Mouse (Mus musculus) adrenal gland, postnatal 4 days (tissue): ENCODE data around the gene Tmem215. TPM values are rescaled to one million over a fixed set of nuclear protein-coding genes. Genes with fewer than 3 reads are reported as not detected.

ENCODE experiments used
- total RNA-seq, 2 experiments: library from RNA; stranded (reverse); gene quantifications; 2 replicates each; pipeline ENCODE4 v1.2.3; 2021

Tmem215 gene
- total RNA-seq, 2 experiments from 2014 or later: 0.20 to 0.70 TPM

Other genes starting within 250 kb of the Tmem215 start
- gene Ddx58, start 232.4 kb upstream of the Tmem215 start, total RNA-seq: 10 to 100 TPM; 22.7 to 23.4 TPM
- 10 to 100 TPM; 35.6 to 45.2 TPM for gene Smim27, start 202.6 kb upstream of the Tmem215 start, total RNA-seq
- gene Topors, start 202.3 kb upstream of the Tmem215 start, total RNA-seq: 10 to 100 TPM; 36.7 to 37.9 TPM
- 100 to 1,000 TPM; 174 to 206 TPM for gene Ndufb6, start 192.8 kb upstream of the Tmem215 start, total RNA-seq
- gene Aptx, start 231.0 kb downstream of the Tmem215 start, total RNA-seq: 10 to 100 TPM; 23.4 to 25.6 TPM
- gene Dnaja1, start 250.0 kb downstream of the Tmem215 start, total RNA-seq: 100 to 1,000 TPM; 227 to 253 TPM